Mouse (Mus musculus) lung, adult 2 months (tissue): Measurements from ENCODE around the gene Fam217b.

ENCODE experiments used
- CTCF ChIP-seq: fragments of 200-500 bp; IDR thresholded peaks from 2 replicates; pipeline ENCODE4 v1.5.1; 2011; ENCODE audit warnings: mild to moderate bottlenecking, low read length, control low read depth; ENCODE audit not compliant: insufficient read depth
- POLR2A ChIP-seq: fragments of 200-500 bp; IDR thresholded peaks from 2 replicates; pipeline ENCODE4 v1.6.1; 2011; ENCODE audit warnings: low read depth, mild to moderate bottlenecking, control low read depth, low read length, borderline replicate concordance; ENCODE audit errors: extremely low read depth

DNA sequence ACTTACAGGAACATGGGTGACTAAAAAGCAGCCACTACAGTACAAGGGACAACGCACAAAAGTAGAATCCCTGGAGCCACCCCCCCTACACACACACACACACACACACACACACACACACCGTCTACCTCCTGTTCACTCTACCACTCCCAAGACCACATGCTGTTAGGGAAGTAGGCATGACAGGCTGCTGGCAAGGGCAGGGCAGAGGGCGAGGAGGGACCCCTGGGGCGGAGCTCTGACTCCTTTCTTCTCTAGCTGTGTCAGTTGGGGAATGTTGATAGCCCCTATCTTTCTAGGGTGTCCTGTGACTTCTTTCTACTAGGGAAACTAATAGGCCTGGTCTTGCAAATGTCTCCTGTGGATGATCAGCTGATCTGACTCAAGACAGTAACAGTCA is 2.6 kb downstream of the Fam217b start:
- TF ChIP-seq CTCF = no peak
- TF ChIP-seq POLR2A = no peak
